Mouse (Mus musculus) common myeloid progenitor, adult 5-6 weeks (primary cell): ENCODE measurements around the gene Ccdc57. TPM values are rescaled to one million over a fixed set of nuclear protein-coding genes. Genes with fewer than 3 reads are reported as not detected.

Source experiments
- ATAC-seq: replicated peaks from 2 replicates; pipeline ENCODE4 v1.8.0; 2016; ENCODE audit warnings: low read depth, mild to moderate bottlenecking, moderate TSS enrichment, inconsistent platforms; ENCODE audit not compliant: poor library complexity, severe bottlenecking
- total RNA-seq: library from RNA; stranded (forward); fragments of 200-1000, 187-1606 nt; gene quantifications from 2 replicates; pipeline ENCODE4 v1.2.3, GENCODE M21; 2017

Gene Ccdc57
- total RNA-seq, 1 experiment from 2014 or later: 9.7 TPM

DNA sequence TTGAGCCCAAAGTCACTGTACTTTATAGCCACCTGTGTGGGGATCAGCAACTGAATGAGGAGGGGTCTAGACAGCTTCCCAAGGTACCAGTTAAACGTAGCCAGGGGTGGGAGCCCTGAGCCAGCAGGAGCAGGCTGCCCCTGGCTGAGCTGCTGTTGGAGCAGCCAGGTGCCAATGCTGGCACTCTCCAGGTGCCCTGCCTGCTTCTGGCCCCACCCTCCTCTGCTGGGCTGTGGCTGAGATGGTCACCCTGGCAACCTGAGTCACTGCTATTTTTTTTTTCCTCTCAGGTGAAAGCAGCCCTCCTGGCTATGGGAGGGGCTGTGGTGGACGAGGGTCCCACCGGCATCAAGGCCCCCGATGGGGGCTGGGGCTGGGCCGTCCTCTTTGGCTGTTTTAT is 22.3 kb upstream of the Ccdc57 start:
- no peak for ATAC-seq

DNA sequence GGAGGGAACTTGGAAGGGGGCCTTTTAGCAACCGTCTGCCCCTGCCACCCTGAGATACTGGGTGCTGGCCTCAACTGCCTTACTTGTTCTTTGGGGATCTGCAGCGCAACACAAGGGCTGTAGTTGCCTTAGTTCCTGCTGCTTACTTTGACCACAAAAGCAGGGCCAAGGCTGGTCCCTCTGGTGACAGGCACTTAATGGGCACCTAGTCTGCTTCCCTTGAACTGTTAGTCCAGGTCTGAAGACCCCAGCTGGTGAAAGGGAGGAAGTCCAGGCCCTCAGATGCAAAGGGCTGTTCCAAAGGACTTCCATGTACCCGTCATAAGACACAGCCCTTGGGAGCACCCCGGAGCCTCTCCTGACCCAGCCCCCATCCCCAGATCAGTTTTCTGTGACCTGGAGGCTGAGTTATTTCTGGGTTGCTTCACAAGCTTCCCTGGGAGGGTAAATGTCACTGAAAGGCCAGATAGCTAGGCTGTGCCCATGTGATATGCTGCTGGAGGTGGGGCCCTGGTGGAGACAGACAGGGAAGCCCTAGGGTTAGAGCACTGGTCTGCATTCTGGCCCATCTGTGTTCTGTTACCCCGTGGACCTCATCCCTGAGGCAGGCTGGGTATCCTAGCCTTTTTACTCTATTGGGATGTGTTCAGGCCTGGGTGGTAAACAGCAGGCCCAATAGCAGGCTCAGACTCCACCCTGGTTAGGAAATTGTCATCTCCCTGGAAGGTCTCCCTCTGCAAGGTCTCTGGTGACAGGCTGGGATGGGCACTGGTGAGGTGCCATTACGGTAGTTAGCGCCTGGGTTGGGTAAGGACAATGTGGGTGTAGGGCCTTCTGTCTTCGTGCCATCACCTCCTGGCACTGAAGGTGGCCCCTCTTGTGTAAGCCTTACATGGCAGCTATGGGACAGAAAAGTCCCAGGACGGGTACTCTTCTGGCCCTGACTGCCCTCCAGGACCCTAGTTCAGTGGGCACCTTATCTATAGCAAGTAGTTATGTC is 19.4 kb upstream of the Ccdc57 start:
- no peak for ATAC-seq

DNA sequence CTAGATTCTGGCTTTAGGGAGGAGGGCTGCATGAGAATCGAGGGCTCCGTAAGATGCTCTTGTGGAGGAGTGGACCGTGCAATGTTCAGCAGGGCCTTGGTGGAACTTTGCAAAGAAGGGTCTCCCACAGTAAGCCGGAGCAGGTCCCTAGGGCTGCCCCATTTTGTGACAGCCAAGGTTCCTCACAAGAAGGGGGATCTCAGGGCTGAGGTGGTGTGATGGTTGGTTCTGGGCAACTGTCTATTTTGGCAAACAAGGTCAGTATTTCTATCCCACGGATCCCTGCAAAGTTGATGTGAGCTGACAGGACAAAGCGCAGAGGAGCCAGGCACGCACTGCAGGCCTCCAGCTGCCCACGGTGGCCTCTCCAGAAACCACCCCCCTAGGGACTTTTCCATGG is 18.6 kb upstream of the Ccdc57 start:
- no peak for ATAC-seq

DNA sequence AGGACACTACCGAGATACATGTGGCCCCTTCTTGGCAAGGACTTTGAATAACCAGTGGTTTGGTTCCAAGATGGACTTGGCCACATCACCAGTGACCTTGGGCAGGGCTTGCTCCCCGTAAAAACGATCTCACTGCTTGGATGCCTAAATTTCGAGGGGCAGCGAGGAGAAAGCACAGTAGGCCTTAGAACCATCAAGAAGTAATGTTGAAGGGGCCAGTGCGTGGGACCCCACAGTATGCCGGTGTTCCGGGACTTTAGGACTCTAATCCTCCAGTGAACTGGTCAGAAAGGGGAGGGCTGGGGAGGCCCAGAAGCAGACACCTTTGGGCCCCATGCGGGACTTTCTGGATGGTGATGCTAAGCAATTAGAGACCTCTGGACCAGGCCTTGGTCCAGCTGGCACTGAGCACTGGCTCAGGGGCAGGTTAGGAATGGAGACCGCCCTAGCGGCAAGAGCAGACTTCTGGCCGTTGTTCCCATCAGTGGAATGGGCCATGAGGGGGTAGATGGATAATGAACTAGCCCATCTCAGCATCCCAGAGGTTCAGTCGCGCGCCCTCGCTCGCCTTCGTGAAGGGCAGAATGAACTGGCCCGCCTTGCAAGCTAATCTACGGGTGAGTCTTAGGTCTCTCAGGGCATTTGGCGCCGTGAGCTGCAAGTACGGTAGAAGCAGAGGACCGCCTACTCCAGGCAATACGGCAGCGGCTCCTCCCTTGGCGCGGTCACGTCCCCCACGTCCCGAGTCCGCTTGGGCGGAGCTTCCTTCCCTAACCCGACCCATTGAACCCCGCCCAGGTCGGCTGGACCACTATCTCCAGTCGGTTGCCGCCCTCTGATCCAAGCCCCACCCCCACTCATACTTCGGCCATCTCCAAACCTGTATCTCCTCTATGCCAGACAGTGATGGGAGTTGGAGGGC is 17.9 kb upstream of the Ccdc57 start:
- ATAC-seq: peak; percentile 89

DNA sequence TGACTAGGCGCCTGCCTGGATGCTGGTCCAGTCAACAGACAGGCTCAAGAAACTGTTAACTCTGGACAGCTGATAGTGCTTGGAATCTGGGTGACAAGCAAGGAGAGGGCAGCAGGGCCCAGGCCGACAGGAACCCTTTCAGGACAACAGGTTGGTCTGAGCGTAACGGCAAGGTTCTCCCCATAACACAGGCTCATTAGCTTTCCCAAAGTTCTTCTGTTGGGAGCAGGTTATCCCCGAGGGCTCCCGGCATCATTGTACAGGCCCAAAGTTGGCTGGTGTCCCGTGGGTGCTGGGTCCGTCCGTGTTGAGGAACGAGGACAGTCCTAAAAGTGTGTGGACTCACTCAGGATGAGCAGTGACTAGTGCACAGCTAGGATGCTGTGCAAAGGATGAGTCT is 17.2 kb upstream of the Ccdc57 start:
- ATAC-seq: no peak

DNA sequence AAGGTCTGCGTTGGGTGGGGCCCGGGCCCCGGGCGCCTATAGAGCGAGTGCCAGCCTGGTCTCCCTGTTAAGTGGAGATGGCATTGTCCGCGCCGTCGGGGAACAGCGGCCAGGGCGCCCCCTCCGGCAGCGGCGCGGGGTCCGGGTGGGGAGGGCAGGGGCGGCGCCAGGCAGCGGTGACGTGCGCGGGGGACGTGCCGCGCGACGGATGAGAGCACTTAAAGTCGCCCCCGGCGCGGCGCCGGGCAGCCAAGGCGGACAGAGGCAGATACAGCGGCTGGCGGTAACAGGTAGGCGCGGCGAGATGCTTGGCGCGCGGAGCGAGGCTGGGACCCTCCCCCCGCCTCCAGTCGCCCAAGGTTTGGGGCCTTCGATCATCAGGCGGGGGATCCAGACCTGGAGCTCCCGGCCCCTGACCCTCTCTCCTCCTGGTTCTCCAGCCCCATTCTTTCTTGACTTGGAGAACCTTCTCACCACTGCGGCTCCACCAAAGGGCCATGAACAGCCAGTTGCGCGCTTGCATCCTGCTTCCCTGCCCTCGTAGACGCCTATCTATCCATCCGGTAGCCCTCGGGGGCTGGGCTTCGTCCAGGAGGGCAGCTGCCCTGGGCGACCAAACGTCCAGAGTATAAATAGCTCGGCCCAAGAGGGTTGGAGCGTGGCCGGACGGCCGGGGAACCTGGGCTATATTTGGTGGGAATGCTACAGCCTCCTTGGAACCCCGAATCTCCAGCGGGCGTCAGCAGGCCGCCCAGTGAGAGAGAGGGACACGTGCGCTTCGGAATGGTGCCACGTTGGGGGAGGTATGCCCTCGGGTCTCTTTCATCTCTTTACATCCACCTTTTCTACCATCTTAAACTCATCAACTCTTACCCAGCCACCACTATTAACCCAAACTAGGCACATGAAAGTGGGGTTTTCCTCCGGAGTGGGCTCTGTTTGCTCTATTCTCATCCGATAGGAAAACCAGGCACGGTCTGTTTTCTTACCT is 16.5 kb upstream of the Ccdc57 start:
- ATAC-seq: peak; percentile 26

DNA sequence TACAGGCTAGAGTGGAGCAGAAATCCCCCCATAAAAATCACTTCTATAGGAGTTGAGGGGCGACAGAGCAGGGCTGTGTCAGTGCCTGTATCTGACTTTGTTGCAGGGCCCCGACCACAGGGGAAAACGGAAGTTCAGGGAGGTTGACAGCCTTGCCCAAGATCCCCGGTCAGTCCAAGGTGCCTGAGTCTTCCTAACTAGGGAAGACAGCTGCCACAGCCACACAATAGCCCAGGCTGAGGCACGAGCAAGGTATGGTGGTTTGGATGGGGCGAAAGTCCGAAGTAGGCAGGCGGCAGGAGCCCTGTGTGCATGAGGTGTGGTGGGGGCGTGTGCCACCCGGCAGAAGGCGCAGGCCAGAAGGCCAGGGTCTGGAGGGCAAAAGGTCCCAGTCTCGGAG is 15.7 kb upstream of the Ccdc57 start, which contains the start of gene Slc16a3:
TSS of gene Slc16a3 (plus strand) at position 153 of the 400 bp plus-strand sequence.
- peak; percentile 50 for ATAC-seq

DNA sequence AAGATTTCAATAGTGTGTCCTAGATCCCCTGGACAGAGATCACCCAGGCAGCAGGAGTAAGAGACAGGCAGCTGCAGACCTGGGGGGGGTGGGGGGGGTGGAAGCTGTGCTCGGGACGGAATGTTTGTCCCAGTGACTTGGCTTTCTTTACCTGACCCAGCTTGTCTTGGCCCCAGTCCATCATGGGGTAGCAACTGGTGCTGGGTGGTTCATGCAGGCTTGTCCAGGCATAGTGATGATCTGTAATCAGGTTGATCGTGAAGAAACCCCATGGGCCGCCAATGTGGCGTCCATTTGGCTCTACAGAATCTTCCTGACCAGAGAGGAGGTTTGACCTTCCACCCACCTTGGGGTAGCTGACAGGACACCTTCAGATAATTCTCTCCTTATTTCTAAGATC is 13.3 kb upstream of the Ccdc57 start:
- ATAC-seq: no peak

DNA sequence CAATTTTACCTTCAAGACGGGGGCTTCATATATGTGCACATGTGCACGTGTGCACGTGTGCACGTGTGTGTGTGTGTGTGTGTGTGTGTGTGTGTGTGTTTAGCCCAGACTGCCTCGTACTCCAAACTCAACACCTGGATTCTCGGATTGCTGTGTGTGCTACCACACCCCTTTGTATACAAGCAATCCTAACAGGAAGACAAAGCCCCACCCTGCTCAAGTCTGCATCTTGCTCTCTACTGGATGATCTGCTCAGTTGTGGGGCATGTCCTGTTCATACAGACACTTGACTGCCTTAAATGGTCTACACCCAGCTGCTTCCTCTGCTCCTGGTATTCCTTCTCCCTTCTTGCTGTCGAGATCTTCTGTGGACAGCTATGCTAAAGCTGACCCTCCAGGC is 12.6 kb upstream of the Ccdc57 start:
- no peak for ATAC-seq

DNA sequence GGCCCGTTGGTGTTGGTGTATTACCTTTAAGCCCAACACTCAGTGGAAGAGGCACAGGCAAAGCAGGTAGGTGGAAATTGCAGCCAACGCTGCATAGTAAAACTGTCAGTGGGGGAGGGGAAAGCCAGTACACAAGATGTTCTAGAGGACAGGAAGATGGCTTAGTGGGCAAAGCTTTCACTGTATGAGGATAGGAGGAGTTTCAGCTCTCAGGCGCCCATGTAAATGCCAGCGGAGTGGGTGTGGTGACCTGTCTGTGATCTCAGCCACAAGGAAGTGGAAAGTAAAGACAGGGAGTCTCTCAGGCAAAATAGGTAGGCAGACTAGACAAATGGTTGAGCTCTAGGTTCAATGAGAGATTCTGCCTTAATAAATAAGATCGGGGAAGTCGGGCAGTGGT is 8.3 kb upstream of the Ccdc57 start:
- ATAC-seq: no peak

DNA sequence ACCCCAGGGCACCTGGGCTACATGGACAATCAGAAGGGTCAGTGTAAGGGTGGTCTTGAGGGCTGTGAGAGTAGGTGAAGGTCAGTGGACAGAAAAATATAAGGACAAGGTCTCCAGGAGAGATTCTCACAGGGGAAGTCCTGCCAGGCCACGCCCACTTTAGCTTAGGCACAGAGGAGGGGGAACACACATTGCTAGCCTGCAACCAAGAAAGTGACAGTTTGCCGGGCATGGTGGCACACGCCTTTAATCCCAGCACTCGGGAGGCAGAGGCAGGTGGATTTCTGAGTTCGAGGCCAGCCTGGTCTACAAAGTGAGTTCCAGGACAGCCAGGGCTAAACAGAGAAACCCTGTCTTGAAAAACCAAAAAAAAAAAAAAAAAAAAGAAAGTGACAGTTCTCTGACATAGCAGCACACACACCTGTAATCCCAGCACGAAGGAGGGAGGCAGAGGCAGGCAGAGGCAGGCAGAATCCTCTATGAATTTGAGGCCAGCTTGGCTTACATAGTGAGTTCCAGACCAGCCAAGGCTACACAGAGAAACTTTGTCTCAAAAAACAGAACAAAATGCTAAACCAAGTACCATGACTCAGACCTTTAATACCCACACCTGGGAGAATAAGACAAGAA is 7.2 kb upstream of the Ccdc57 start:
- no peak; the same call in 1 of the 2 replicates for ATAC-seq

DNA sequence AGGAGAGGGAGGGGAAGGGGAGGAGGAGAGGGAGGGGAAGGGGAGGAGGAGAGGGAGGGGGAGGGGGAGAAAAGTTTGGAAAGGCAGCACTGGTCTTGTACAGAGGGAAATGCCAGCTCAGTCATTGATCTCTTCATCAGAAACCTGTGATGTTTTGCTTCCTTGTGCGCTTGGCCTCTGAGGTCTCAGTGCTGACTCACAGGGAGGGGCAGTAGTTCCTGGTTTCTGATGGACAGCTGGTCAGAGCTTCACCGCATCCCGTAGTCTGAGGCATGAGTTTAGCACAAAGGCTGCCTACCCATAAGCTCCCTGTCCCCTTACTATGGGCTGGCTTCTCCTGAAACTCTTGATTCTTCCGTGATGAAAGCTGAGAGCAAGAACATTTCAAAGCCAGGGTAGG is 6.1 kb upstream of the Ccdc57 start:
- peak; percentile 93 for ATAC-seq

DNA sequence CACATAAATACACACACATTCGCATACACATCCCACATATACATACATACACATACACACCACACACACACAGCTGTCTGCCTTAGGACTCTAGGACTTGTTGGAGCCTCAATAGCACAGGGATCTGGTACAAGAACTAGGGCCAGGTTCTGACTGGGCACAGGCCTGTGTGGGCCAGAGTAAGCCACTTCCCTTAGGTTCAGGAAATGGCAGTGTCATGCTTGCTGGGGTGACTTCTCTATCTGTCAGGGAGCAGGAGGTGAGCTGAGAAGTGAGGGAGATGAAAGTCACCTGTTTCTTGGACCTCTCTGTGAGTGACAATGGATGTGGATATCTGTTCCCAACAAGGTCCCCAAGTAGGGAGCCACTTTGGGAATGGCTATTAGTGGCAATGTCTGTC is 5.3 kb upstream of the Ccdc57 start:
- peak; percentile 51; the same call in 1 of the 2 replicates for ATAC-seq

DNA sequence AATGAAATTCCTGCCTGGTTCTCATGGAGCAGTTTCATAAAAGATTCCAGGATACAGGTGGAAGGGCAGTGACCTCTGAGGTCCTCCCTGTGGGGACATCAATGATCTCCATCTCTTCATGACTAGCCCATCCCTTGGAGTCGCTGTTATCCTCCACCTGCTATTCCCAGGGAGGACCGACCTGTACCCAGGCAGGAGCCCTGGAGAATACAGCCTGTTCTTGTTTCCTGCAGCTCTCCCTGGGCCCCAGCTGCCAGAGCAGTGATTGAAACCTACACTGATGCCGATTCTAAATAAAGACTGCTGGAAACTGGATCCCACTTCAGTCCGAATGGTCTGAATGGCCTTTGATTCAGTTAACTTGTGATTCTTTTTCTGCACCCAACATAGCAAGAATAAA is 1.2 kb downstream of the Ccdc57 start:
- no peak for ATAC-seq

DNA sequence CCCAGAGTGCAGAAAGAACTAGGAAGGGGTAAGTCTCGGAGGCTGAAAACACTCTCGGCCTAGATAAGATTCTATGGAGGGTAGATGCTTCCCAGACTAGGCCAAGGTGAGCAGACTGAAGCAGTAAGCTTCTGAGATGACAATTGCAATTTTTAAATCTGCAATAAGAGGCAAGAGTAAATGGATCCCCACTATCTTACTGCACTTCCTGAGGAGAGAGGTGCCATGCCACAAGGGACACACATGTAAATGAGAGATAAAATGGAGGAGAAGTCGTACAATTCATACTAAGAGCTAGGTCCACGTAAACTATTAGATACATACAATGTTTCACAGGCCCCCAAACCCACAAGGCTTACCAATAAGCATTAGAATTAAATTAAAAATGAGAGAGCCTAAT is 4.2 kb downstream of the Ccdc57 start:
- no peak for ATAC-seq

DNA sequence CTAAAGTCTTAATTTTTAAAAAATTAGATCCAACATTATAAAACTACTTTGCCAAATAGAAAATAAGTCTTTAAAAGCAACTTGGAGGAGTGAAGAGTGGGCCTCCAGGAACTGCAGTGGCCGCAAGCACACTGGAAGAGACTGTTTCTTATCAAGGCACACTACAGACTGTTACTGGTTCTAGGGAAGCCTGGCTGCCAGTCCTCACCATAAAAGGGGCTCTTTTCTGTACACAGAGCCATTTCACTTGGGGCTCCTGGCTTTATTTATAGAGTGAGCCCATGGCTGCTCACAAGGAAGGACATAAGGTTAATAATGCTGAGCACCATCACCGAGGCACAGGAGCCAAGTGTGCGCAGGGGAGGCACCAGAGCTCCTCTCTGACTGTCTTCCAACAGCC is 10.1 kb downstream of the Ccdc57 start:
- no peak for ATAC-seq

DNA sequence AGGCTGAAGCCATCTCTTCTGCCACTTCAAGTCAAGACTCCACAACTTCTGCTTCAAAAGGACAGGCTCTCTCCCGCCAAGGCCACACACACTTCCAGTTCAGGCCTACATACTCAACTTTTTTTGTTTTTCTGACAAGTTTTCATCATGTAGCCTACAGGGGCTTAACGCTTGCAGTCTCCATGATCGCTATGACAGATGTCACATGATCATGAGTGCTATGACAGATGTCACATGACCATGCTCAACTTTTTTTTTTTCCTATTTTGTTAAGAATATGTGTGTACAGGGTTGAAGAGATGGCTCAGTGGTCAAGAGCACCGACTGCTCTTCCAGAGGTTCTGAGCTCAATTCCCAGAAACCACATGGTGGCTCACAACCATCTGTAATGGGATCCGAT is 14.9 kb downstream of the Ccdc57 start:
- ATAC-seq: no peak

DNA sequence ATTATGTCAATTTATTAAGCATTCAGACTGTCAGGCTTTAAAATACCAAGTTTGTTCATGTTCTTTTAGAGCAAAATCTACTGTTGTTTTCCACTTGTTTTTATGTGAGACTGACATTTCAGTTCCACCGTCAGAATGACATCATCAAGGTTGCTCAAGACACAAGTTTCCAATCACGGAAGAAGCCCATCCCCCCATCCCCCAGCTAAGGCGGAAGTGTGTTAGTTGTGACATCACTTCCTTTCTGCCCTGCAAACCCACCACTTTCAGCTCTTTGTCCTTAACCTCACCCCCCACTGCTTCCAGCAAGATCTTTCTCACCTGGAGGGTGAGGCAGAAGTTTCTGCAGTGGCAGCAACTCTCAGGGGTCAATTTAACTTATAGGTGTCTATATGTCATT is 16.2 kb downstream of the Ccdc57 start:
- 0 out of 2 replicates have a peak, but pooled peaks have one; percentile 54 for ATAC-seq

DNA sequence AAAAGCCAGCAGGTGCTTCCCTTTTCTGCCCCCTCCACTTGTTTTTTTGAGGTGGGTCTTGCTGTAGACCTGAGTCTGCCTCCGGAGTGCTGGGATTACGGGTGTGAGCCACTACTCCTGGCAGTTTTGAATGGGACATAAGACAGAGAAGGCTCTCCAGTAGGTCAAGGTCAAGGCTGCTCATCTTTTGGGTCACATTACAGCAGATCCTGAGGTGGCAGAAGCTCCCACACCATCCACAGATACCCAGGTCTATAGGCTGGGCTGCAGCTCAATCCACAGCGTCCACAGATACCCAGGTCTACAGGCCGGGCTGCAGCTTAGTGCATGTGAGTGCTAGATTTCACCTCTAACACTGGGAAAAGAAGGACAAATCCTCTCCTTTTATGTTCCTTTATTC is 18.9 kb downstream of the Ccdc57 start:
- ATAC-seq: no peak
